ENCODE assay signal across 25 mouse cellular contexts in genomic region chr2:154398267-154398666, GRCm38 (mm10). TPM values are rescaled to one million over a fixed set of nuclear protein-coding genes. Genes with fewer than 3 reads are reported as not detected.
DNase-seq lines count a peak whose midpoint lies in the region; ATAC-seq and TF ChIP-seq lines count a peak whose summit lies in the region.
"Had no signal": no experiment of that assay in that cellular context is flagged by ENCODE, and none has a peak within 500 bp of the region (broad histone marks: within the 10 kb centered on the region; RNA-seq: fewer than 3 reads in every experiment).

No protein-coding gene starts in this region.

- H3K9me3 ChIP-seq in forebrain, embryonic 15.5 days, result no peaks in the 10 kb centered on the region
- no peaks in the 10 kb centered on the region for H3K9me3 ChIP-seq in forebrain, embryonic 10.5 days
- no peaks in the 10 kb centered on the region for H3K9me3 ChIP-seq in heart, embryonic 16.5 days (replicated peaks; ENCODE audit: control insufficient read depth, low read length)
- no peaks in the 10 kb centered on the region for H3K9me3 ChIP-seq in heart, embryonic 10.5 days
- H3K9me3 ChIP-seq in kidney, embryonic 14.5 days (ENCODE audit: control insufficient read depth, low read length), result no peaks in the 10 kb centered on the region
- H3K9me3 ChIP-seq in stomach, postnatal 0 days (ENCODE audit: control insufficient read depth, low read length), result no peaks in the 10 kb centered on the region
- H3K9me3 ChIP-seq: forebrain, embryonic 12.5 days; G1E; liver, embryonic 13.5 days; lung, embryonic 15.5 days; midbrain, embryonic 10.5 days had no signal

- WGBS in forebrain, embryonic 15.5 days, result 68% methylated on average over 7 of the region's 7 CpGs
- 91% methylated on average over 7 of the region's 7 CpGs for WGBS in forebrain, embryonic 10.5 days
- WGBS in heart, embryonic 16.5 days, result 59% methylated on average over 7 of the region's 7 CpGs
- WGBS in heart, embryonic 10.5 days, result 85% methylated on average over 7 of the region's 7 CpGs
- 85% methylated on average over 7 of the region's 7 CpGs for WGBS in kidney, embryonic 14.5 days
- 69% methylated on average over 7 of the region's 7 CpGs for WGBS in stomach, postnatal 0 days

- no peaks in the 10 kb centered on the region for H3K27me3 ChIP-seq in forebrain, embryonic 15.5 days
- H3K27me3 ChIP-seq in forebrain, embryonic 10.5 days (ENCODE audit: poor library complexity, severe bottlenecking), result no peaks in the 10 kb centered on the region
- H3K27me3 ChIP-seq in heart, embryonic 16.5 days (ENCODE audit: control insufficient read depth, insufficient read depth, low read length), result no peaks in the 10 kb centered on the region
- H3K27me3 ChIP-seq in heart, embryonic 10.5 days (ENCODE audit: insufficient read depth, poor library complexity, severe bottlenecking), result no peaks in the 10 kb centered on the region
- no peaks in the 10 kb centered on the region for H3K27me3 ChIP-seq in kidney, embryonic 14.5 days (ENCODE audit: control insufficient read depth, insufficient read depth, low read length)
- H3K27me3 ChIP-seq in stomach, postnatal 0 days (ENCODE audit: control insufficient read depth, insufficient read depth, low read length), result no peaks in the 10 kb centered on the region
- H3K27me3 ChIP-seq: forebrain, embryonic 12.5 days; liver, embryonic 13.5 days; lung, embryonic 15.5 days had no signal

- TF ChIP-seq EP300 in stomach, postnatal 0 days (optimal IDR thresholded peaks at IDR 0.05), result no peak

- H3K4me2 ChIP-seq in forebrain, embryonic 15.5 days (replicated peaks), result no peak overlapping the region
- H3K4me2 ChIP-seq in heart, embryonic 16.5 days (ENCODE audit: low read depth, low read length), result no peak overlapping the region
- no peak overlapping the region for H3K4me2 ChIP-seq in kidney, embryonic 14.5 days (replicated peaks; ENCODE audit: low read depth, low read length)
- H3K4me2 ChIP-seq in stomach, postnatal 0 days (replicated peaks; ENCODE audit: low read depth), result no peak overlapping the region
- H3K4me2 ChIP-seq: forebrain, embryonic 12.5 days; liver, embryonic 13.5 days; lung, embryonic 15.5 days had no signal

- no peaks in the 10 kb centered on the region for H3K36me3 ChIP-seq in forebrain, embryonic 15.5 days
- no peaks in the 10 kb centered on the region for H3K36me3 ChIP-seq in forebrain, embryonic 10.5 days (replicated peaks)
- peaks cover 25% of the 10 kb centered on the region for H3K36me3 ChIP-seq in heart, embryonic 16.5 days (ENCODE audit: control insufficient read depth, insufficient read depth)
- peaks cover 38% of the 10 kb centered on the region for H3K36me3 ChIP-seq in heart, embryonic 10.5 days
- no peaks in the 10 kb centered on the region for H3K36me3 ChIP-seq in kidney, embryonic 14.5 days (ENCODE audit: control insufficient read depth, insufficient read depth, low read length)
- no peaks in the 10 kb centered on the region for H3K36me3 ChIP-seq in stomach, postnatal 0 days (ENCODE audit: control insufficient read depth, insufficient read depth, low read length)
- H3K36me3 ChIP-seq: forebrain, embryonic 12.5 days; G1E; liver, embryonic 13.5 days; lung, embryonic 15.5 days; midbrain, embryonic 10.5 days had no signal

- DNase-seq in forebrain, embryonic 10.5 days (ENCODE audit: extremely low spot score, low spot score), result no peak
- DNase-seq in heart, embryonic 10.5 days (ENCODE audit: low spot score), result no peak
- peak; percentile 78 for DNase-seq in kidney, adult 9 months
- DNase-seq in kidney, postnatal 36 days, result peak; percentile 64 to 79
- DNase-seq in stomach, postnatal 0 days (ENCODE audit: low spot score), result no peak
- DNase-seq: adrenal gland, postnatal 14 days; cerebellum, adult 11-12 months; cerebellum, postnatal 25 days; embryo, embryonic 11 days; gastrocnemius, postnatal 10 days; layer of hippocampus, adult 9-11 months; liver, embryonic 13.5 days; lung, postnatal 4 days; right cerebral cortex, postnatal 25 days; thymus, adult 18-20 months; thymus, postnatal 4 days had no signal

- peak overlapping the region; percentile 28 for H3K27ac ChIP-seq in forebrain, embryonic 15.5 days (replicated peaks)
- H3K27ac ChIP-seq in forebrain, embryonic 10.5 days, result no peak overlapping the region
- H3K27ac ChIP-seq in heart, embryonic 16.5 days (ENCODE audit: low read length), result peak overlapping the region; percentile 72
- no peak overlapping the region for H3K27ac ChIP-seq in heart, embryonic 10.5 days
- H3K27ac ChIP-seq in kidney, embryonic 14.5 days (ENCODE audit: low read depth, low read length), result no peak overlapping the region
- no peak overlapping the region for H3K27ac ChIP-seq in stomach, postnatal 0 days (replicated peaks)
- H3K27ac ChIP-seq: forebrain, embryonic 12.5 days; liver, embryonic 13.5 days; lung, embryonic 15.5 days; midbrain, embryonic 10.5 days had no signal

- H3K9ac ChIP-seq in forebrain, embryonic 15.5 days (replicated peaks), result no peak overlapping the region
- H3K9ac ChIP-seq in heart, embryonic 16.5 days (ENCODE audit: low read length), result no peak overlapping the region
- H3K9ac ChIP-seq in kidney, embryonic 14.5 days (ENCODE audit: low read depth, low read length), result no peak overlapping the region
- H3K9ac ChIP-seq in stomach, postnatal 0 days (ENCODE audit: low read length), result no peak overlapping the region
- H3K9ac ChIP-seq: forebrain, embryonic 12.5 days; liver, embryonic 13.5 days; lung, embryonic 15.5 days had no signal

- H3K4me3 ChIP-seq in forebrain, embryonic 15.5 days, result no peak overlapping the region
- no peak overlapping the region for H3K4me3 ChIP-seq in forebrain, embryonic 10.5 days
- no peak overlapping the region for H3K4me3 ChIP-seq in heart, embryonic 16.5 days (ENCODE audit: low read length)
- H3K4me3 ChIP-seq in heart, embryonic 10.5 days, result no peak overlapping the region
- no peak overlapping the region for H3K4me3 ChIP-seq in kidney, embryonic 14.5 days (ENCODE audit: low read length)
- no peak overlapping the region for H3K4me3 ChIP-seq in stomach, postnatal 0 days (ENCODE audit: low read depth, low read length)
- H3K4me3 ChIP-seq: forebrain, embryonic 12.5 days; liver, embryonic 13.5 days; lung, embryonic 15.5 days; midbrain, embryonic 10.5 days had no signal

- H3K4me1 ChIP-seq in forebrain, embryonic 15.5 days, result peaks cover 4% of the 10 kb centered on the region; the same call in 1 of the 2 replicates
- H3K4me1 ChIP-seq in forebrain, embryonic 10.5 days, result no peaks in the 10 kb centered on the region
- peaks cover 40% of the 10 kb centered on the region for H3K4me1 ChIP-seq in heart, embryonic 16.5 days (ENCODE audit: control insufficient read depth, insufficient read depth, low read length)
- peaks cover 11% of the 10 kb centered on the region for H3K4me1 ChIP-seq in heart, embryonic 10.5 days
- H3K4me1 ChIP-seq in kidney, embryonic 14.5 days (ENCODE audit: control insufficient read depth, insufficient read depth, low read length), result 0 out of 2 replicates have a peak, but pooled peaks cover 4% of the 10 kb centered on the region
- peaks cover 2% of the 10 kb centered on the region; the same call in 1 of the 2 replicates for H3K4me1 ChIP-seq in stomach, postnatal 0 days (replicated peaks; ENCODE audit: control insufficient read depth, insufficient read depth)

- ATAC-seq in forebrain, embryonic 15.5 days (replicated peaks), result no peak
- ATAC-seq in heart, embryonic 16.5 days (replicated peaks; ENCODE audit: extremely low read depth, insufficient read depth, low FRiP score), result no peak
- no peak for ATAC-seq in kidney, embryonic 14.5 days (ENCODE audit: low FRiP score, low TSS enrichment)
- ATAC-seq in stomach, postnatal 0 days (ENCODE audit: low FRiP score, low TSS enrichment), result no peak
- ATAC-seq: activated CD4-positive, CD25-positive, alpha-beta regulatory T cell, adult 4 months; intestine, postnatal 0 days had no signal

- TF ChIP-seq CTCF in stomach, postnatal 0 days (IDR thresholded peaks at IDR 0.05; ENCODE audit: low read depth), result no peak

RNA-seq across cellular contexts. Expression of gene Snta1, which starts 9.6 kb away (rescaled TPM):
- 9.2 and 11.1 TPM in 2 replicates for polyA plus RNA-seq in forebrain, embryonic 15.5 days (2015; fragmentation: Nextera tagmentation; extraction: Ambion mirVana)
- polyA plus RNA-seq in forebrain, embryonic 10.5 days (2016; fragmentation: Nextera tagmentation; extraction: Ambion mirVana), result 2.5 TPM in 2 replicates
- polyA plus RNA-seq in heart, embryonic 16.5 days (2015; fragmentation: Nextera tagmentation; extraction: Ambion mirVana), result 57.8 and 61.8 TPM in 2 replicates
- 28.1 and 42.0 TPM in 2 replicates for polyA plus RNA-seq in heart, embryonic 10.5 days (2016; fragmentation: Nextera tagmentation; extraction: Ambion mirVana)
- polyA plus RNA-seq in kidney, embryonic 14.5 days (2014; fragmentation: Nextera tagmentation; extraction: Ambion mirVana), result 4.5 and 5.7 TPM in 2 replicates
- polyA plus RNA-seq in stomach, postnatal 0 days (2015; fragmentation: Nextera tagmentation; extraction: Ambion mirVana), result 6.7 and 7.2 TPM in 2 replicates
- polyA plus RNA-seq: activated CD4-positive, CD25-positive, alpha-beta regulatory T cell, adult 4 months; G1E had no signal

RNA-seq across cellular contexts. Expression of gene Cdk5rap1, which starts 25.5 kb away (rescaled TPM):
- polyA plus RNA-seq in forebrain, embryonic 15.5 days (2015; fragmentation: Nextera tagmentation; extraction: Ambion mirVana), result 15.3 and 18.2 TPM in 2 replicates
- 13.0 and 14.9 TPM in 2 replicates for polyA plus RNA-seq in forebrain, embryonic 10.5 days (2016; fragmentation: Nextera tagmentation; extraction: Ambion mirVana)
- 15.4 and 20.0 TPM in 2 replicates for polyA plus RNA-seq in heart, embryonic 16.5 days (2015; fragmentation: Nextera tagmentation; extraction: Ambion mirVana)
- polyA plus RNA-seq in heart, embryonic 10.5 days (2016; fragmentation: Nextera tagmentation; extraction: Ambion mirVana), result 15.7 and 18.7 TPM in 2 replicates
- 10.6 and 18.5 TPM in 2 replicates for polyA plus RNA-seq in kidney, embryonic 14.5 days (2014; fragmentation: Nextera tagmentation; extraction: Ambion mirVana)
- 6.2 and 25.9 TPM in 2 replicates for polyA plus RNA-seq in stomach, postnatal 0 days (2015; fragmentation: Nextera tagmentation; extraction: Ambion mirVana)

RNA-seq across cellular contexts. Expression of gene Cbfa2t2, which starts 38.0 kb away (rescaled TPM):
- 78.0 and 82.3 TPM in 2 replicates for polyA plus RNA-seq in forebrain, embryonic 15.5 days (2015; fragmentation: Nextera tagmentation; extraction: Ambion mirVana)
- 57.4 and 59.3 TPM in 2 replicates for polyA plus RNA-seq in forebrain, embryonic 10.5 days (2016; fragmentation: Nextera tagmentation; extraction: Ambion mirVana)
- 28.5 and 29.7 TPM in 2 replicates for polyA plus RNA-seq in heart, embryonic 16.5 days (2015; fragmentation: Nextera tagmentation; extraction: Ambion mirVana)
- polyA plus RNA-seq in heart, embryonic 10.5 days (2016; fragmentation: Nextera tagmentation; extraction: Ambion mirVana), result 37.3 and 44.6 TPM in 2 replicates
- polyA plus RNA-seq in kidney, embryonic 14.5 days (2014; fragmentation: Nextera tagmentation; extraction: Ambion mirVana), result 26.6 and 44.4 TPM in 2 replicates
- 10.3 and 10.4 TPM in 2 replicates for polyA plus RNA-seq in stomach, postnatal 0 days (2015; fragmentation: Nextera tagmentation; extraction: Ambion mirVana)

Comparison
In these comparisons a context has a peak if more than half of its experiments do, and no peak if none do; other contexts are left out.
1. H3K27ac ChIP-seq: peak in forebrain, embryonic 15.5 days (single experiment) and heart, embryonic 16.5 days (single experiment); none in forebrain, embryonic 10.5 days (single experiment), heart, embryonic 10.5 days (single experiment), kidney, embryonic 14.5 days (single experiment) and stomach, postnatal 0 days (single experiment).
2. DNase-seq: peak in kidney, adult 9 months (single experiment) and kidney, postnatal 36 days (2 of 2); none in forebrain, embryonic 10.5 days (single experiment), heart, embryonic 10.5 days (single experiment) and stomach, postnatal 0 days (single experiment).